Mouse (Mus musculus): ENCODE data around the gene Mdc1. TPM values are rescaled to one million over a fixed set of nuclear protein-coding genes. Genes with fewer than 3 reads are reported as not detected.

Mdc1 gene
- polyA plus RNA-seq, 1 experiment = 4.8 TPM

- DNase-seq (ENCODE audit: low read depth, low spot score) = peak; percentile 86
- WGBS = under 1% methylated on average over 62 of the region's 62 CpGs
Measured at GRCm38 (mm10) chr17:35821439-35822430, 19.6 kb upstream of the Mdc1 start, which contains the start of gene Ier3. Gene Ier3, plus strand, starts transcription at chr17:35821684.

- 2% methylated on average over 11 of the region's 11 CpGs for WGBS
Measured at GRCm38 (mm10) chr17:35822564-35822963, 18.8 kb upstream of the Mdc1 start.

DNA sequence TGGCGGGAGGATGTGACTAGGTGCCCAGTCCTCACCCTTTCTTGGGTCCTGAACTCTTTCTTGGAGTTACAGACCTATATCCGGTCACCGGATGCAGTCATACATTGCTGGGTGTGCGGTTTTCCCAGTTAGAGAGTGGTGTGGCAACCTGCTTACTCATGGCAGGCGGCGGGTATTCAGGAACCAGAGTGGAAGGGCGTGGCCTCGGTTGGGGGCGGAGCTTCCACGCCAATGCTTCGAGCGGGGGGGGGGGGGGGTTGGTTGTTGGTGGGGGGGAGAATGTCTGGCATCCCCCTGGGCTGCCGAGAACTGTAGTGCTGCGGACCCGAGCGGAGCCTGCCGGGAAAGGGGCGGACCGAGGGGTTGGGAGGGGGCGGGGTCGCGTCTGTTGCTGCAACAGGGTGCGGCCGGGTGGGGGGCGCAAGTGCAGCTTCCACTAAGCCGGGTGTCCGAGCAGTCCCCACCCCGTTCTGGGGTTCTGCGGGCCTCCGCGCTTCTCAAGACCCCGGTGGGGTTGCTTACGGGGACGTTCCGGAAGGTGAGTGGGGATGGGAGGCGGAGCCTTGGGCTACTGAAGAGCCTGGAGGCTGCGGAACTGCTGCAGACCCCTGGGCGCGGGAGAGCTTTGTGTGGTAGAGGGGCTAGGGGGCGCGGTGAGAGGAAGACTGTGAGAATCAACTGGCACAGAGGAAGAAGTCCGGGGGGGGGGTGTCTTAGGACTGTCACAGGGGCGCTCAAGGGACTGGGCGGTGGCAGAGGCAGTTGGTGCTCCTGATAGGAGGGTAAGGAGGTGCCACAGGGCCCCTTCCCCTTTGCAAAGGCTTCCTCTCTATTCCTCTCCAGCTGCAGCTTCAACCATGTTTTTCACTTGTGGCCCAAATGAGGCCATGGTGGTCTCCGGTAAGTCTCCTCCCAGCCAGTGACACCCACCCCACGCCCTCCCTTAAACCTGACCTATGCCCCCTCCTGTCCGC, 18.1 kb upstream of the Mdc1 start, which contains the start of gene Flot1:
Flot1 (plus strand) TSS at position 267 of the 974 bp plus-strand sequence.
- DNase-seq (ENCODE audit: low read depth, low spot score) = peak; percentile 84
- 2% methylated on average over 47 of the region's 47 CpGs for WGBS

More at GRCm38 (mm10) chr17:35822564-35822963, 18.8 kb upstream of the Mdc1 start:
- no peak for DNase-seq (ENCODE audit: low read depth, low spot score)

GRCm38 (mm10) chr17:35824402-35824801, 16.9 kb upstream of the Mdc1 start:
- WGBS = 70% methylated on average over 7 of the region's 7 CpGs
- no peak for DNase-seq (ENCODE audit: low read depth, low spot score)

GRCm38 (mm10) chr17:35825109-35825850, 16.0 kb upstream of the Mdc1 start:
- DNase-seq (ENCODE audit: low read depth, low spot score) = no peak
- 91% methylated on average over 13 of the region's 13 CpGs for WGBS

- no peak for DNase-seq (ENCODE audit: low read depth, low spot score)
- 5% methylated on average over 21 of the region's 21 CpGs for WGBS
Measured at GRCm38 (mm10) chr17:35829737-35830136, 11.6 kb upstream of the Mdc1 start.

DNA sequence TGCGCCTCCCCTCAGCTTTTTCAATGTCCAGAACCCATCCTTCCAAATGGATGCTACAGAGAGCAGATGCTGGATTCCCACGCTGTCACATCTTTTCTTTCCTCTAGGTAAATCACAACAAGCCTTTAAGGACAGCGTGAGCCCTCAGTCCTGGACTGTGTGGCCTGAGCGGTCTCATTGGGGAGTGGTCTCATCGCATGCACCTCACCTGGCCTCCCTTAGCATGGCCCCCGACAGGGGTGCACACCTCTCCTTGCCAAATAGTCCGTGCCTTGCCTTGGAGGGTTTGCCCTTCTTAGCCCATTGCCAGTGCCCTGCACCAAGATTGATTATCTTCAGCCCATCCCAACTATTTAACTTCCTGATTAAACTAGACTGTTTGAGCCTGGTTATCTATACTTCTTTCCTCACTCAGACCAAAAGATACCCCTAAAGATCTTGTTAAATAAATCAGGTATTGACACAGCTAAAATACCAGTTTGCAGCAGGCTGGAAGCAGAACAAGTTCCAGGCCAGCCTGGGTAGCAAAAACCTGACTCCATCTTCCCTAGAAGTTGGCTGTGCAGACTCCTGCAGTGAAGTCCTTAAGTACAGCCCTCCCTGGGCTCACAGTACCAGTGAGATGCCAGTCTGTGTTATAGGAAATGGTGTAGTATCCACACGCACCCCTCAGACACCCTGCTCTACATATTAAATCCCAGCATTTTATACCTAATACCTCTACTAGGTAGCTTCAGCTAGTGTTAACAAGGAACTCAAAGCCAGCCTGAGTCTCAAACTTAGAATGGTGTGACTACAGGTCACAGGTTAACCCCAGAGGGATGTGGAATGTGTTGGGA, 8.7 kb upstream of the Mdc1 start:
- 71% methylated on average over 8 of the region's 8 CpGs for WGBS
- DNase-seq (ENCODE audit: low read depth, low spot score) = no peak

DNA sequence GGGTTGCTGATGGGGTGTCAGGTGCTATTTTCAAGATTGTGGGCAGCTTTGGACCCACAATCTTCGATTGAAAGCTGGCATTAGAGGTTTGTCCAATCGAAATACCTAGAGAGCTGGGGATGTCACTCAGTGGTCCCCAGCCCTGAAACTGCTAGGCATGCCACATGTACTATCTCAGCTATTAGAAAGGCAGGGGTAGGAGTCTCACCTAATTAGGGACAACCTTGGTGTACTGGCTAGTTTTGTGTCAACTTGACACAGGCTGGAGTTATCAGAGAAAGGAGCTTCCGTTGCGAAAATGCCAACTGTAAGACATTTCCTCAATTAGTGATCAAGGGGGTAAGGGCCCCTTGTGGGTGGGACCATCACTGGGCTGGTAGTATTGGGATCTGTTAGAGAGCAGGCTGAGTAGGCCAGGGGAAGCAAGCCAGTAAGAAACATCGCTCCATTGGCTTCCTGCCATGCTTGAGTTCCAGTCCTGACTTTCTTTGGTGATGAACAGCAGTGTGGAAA, 8.0 kb upstream of the Mdc1 start:
- WGBS = 44% methylated on average over 5 of the region's 5 CpGs
- DNase-seq (ENCODE audit: low read depth, low spot score) = no peak

DNA sequence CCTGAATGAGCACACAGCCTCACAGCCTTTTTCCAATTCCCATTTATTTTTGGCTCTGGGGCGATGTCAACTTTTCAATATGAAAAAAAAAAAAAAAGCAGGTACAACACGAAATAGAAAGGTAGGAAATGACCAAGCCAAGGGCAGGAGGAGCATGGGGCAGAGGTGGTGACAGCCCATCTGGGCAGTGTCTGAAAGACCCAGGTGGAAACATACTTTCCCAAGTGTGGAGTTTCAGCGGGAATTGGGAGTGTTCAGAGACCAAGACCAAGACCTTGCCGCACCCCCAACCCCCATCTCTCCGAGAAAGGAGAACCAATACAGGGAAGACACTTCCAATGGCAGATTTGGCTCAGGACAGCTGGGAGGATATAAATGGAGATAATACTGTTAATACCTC, 7.4 kb upstream of the Mdc1 start:
- WGBS = 62% methylated on average over 5 of the region's 5 CpGs
- no peak for DNase-seq (ENCODE audit: low read depth, low spot score)

GRCm38 (mm10) chr17:35834696-35835422, 6.5 kb upstream of the Mdc1 start:
- 52% methylated on average over 26 of the region's 26 CpGs for WGBS
- DNase-seq (ENCODE audit: low read depth, low spot score) = no peak

DNA sequence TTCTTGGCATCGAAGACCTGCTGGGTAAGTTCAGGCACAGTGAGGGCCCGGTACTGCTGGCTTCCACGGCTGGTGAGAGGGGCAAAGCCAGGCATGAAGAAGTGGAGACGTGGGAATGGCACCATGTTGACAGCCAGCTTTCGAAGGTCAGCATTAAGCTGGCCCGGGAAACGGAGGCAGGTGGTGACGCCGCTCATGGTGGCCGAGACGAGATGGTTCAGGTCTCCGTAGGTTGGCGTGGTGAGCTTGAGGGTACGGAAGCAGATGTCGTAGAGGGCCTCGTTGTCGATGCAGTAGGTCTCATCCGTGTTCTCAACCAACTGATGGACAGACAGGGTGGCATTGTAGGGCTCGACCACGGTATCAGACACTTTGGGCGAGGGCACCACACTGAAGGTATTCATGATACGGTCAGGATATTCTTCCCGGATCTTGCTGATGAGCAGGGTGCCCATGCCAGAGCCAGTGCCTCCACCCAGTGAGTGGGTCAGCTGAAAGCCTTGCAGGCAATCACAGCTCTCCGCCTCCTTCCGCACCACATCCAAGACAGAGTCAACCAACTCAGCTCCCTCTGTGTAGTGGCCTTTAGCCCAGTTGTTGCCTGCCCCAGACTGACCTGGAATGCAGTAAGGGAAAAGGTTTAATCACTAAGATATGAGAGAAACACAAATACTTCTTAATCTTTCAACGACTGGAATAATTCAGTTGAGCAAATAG, 5.7 kb upstream of the Mdc1 start:
- no peak for DNase-seq (ENCODE audit: low read depth, low spot score)
- WGBS = 55% methylated on average over 26 of the region's 26 CpGs

DNA sequence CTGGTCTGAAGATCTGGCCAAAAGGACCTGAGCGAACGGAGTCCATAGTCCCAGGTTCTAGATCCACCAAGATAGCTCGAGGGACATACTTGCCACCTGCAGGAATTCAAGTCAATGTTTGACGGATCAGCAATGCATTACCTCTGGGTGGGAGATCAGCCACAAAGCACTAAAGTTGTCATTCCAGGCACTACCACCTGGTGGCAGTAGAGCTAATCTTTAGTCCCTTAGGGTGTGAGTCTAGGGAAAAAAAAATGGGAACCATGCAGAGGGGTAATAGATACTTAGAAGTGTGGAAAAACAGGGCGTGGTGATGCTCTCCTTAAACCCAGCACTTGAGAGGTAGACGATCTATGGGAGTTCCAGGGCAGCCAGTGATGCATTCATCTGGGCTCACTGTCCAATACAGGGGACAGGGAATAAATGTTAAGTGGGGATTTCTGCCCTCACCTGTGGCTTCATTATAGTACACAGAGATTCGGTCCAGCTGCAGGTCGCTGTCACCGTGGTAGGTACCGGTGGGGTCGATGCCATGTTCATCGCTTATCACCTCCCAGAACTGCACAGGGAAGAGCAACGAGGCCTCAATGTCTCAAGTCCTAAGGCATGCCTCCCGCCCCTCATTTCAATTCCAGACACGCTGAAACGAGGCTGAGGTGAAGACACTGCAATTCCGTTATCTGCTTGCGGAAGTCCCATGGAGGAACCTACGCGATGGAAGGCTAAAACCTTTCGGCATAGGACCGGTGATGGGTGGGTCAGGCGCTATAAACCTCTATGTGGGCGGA, 4.9 kb upstream of the Mdc1 start:
- peak; percentile 81 for DNase-seq (ENCODE audit: low read depth, low spot score)
- WGBS = 4% methylated on average over 24 of the region's 24 CpGs

DNA sequence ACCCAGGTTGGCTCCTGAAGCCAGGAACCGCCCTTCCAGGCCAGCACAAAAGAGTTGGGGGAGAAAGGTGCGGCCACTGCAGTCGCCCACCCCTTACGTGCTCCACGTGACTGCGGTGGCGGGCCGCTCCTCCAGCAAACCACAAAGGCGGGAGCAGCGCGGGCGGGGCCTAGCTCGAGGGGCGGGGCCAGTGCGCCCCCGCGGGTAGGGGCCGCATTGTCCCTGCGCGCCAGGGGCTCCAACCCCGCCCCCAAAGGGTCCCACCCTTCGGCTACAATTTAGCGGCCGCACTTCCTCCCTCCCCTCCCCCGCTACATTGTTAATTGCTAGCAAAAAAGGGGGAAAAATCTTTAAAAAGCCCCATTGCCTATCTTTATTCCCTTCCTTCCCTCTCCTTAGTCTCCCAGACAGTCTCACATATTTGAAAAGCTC, 4.3 kb upstream of the Mdc1 start:
- WGBS = 0% methylated on average over 25 of the region's 25 CpGs
- DNase-seq (ENCODE audit: low read depth, low spot score) = no peak

- DNase-seq (ENCODE audit: low read depth, low spot score) = no peak
- under 1% methylated on average over 18 of the region's 18 CpGs for WGBS
Measured at GRCm38 (mm10) chr17:35837487-35837886, 3.8 kb upstream of the Mdc1 start.

DNA sequence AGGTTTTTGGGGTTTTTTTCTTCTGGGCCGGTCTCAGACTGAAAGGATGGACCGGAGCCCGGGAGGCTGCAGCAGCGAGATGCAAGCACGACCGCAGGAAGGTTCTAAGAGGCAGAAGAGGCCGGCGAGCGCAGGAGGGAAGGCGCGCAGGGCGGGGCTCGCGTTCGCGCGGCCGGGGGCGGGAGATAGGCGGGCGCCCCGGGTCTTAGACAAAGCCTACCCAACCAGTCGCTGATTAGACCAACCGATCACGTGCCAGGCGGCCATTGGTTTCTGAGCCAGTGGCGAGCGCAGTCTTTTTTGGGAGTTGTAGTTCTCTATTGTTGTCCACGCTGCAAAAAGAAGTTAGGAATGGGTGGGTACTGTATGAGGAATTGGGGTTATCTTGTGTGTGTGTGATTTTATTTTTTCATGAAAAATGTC, 3.2 kb upstream of the Mdc1 start, which contains the start of gene Tubb5:
Tubb5 (minus strand) TSS at position 185 of the 423 bp plus-strand sequence.
- WGBS = 1% methylated on average over 29 of the region's 29 CpGs
- DNase-seq (ENCODE audit: low read depth, low spot score) = peak; percentile 93

- WGBS = 4% methylated on average over 5 of the region's 5 CpGs
- no peak for DNase-seq (ENCODE audit: low read depth, low spot score)
Measured at GRCm38 (mm10) chr17:35838570-35838969, 2.7 kb upstream of the Mdc1 start.
